Mouse (Mus musculus) cerebellum, adult 2 months (tissue): Measurements from ENCODE around the gene Crtc2.

Source experiments
- CTCF ChIP-seq: fragments of 200-500 bp; IDR thresholded peaks from 2 replicates; pipeline ENCODE4 v1.5.1; 2011; ENCODE audit warnings: low read depth, mild to moderate bottlenecking, control low read depth, low read length, moderate library complexity, borderline replicate concordance; ENCODE audit not compliant: insufficient read depth
- POLR2A ChIP-seq: fragments of 200-500 bp; IDR thresholded peaks from 2 replicates; pipeline ENCODE4 v1.6.1; 2011; ENCODE audit warnings: low read length, control low read depth, borderline replicate concordance; ENCODE audit not compliant: insufficient read depth

DNA sequence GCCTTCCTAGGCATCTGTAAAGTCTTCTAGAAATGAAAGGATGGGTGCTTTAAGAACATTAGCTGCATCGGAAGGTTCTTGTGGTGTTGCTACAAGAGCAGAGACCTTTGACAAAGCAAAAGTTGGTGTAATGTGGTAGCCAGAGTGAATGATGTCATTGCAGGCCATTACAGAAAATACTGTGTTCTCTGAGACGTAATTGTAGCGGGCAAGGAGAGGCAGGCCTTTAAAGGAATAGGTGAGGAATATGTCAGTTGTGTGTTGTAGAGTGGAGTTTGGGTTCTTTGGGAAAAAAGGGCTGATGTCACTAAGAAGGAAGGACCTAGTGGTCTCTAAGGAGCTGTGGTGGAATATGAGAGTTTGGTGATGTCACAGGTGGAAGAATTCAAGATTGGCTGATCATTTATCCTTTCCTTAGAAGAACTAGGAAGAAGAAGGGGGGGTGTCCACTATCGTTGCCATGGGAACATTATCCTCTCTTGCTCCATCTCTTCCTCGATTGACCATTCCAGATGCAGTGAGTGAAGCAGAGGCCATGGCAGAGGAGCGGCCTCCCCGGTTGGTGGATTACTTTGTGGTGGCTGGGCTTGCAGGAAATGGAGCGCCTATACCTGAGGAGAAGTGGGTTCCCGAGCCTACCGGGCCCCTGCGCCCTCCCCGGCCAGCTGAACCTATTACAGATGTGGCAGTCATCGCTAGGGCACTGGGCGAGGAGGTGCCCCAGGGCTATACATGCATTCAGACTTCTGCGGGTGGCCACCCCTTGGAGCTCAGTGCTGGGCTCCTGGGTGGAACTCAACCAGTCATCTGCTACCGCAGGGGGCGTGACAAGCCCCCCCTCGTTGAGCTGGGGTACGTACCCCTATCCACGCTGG lies 13.2 kb downstream of the Crtc2 start:
- no peak for TF ChIP-seq CTCF
- no peak for TF ChIP-seq POLR2A
